Mouse (Mus musculus): ENCODE data around the gene Stard9. TPM values are rescaled to one million over a fixed set of nuclear protein-coding genes. Genes with fewer than 3 reads are reported as not detected.

The Stard9 gene
- total and polyA plus RNA-seq, 3 experiments: 0.50 to 1.1 TPM; not detected in 1

DNA sequence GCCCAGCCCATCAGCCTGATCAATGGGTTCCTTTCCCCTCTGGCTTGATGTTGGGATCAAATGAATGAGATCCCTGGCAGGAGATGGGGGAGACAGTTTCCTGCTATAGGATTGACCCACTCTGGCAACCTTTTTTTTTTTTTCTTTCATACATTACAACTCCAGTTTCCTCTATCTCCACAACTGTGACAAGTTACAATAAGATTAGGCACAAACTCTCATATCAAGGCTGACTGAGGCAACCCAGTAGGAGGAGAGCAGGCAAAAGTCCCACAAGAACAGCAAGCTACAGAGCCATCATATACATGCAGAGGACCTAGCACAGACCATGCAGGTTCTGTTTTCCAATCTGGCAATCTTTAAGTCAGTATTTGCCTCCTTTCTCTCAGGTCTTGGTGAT lies 30.4 kb downstream of the Stard9 start:
- H3K36me3 ChIP-seq (ENCODE audit: control insufficient read depth in 1 of 2, insufficient read depth in 2 of 2, low read length in 2 of 2): peaks cover 0 to 52% of the 10 kb centered on the region in 2 experiments; a peak in 2 of 4 replicates
- no peak overlapping the region for H3K4me3 ChIP-seq (ENCODE audit: control insufficient read depth in 1 of 2, insufficient read depth in 1 of 2, low read depth in 2 of 2, low read length in 2 of 2)
- H3K27ac ChIP-seq (ENCODE audit: control insufficient read depth, low read depth, low read length): peak overlapping the region; percentile 64
- H3K27me3 ChIP-seq (ENCODE audit: control insufficient read depth in 1 of 2, insufficient read depth in 2 of 2, low read length in 2 of 2): no peaks in the 10 kb centered on the region
- TF ChIP-seq TBP (IDR thresholded peaks at IDR 0.05; ENCODE audit: low read depth, low read length) (peak; percentile 71; the same call in 1 of the 2 replicates), USF2 (IDR thresholded peaks at IDR 0.05; ENCODE audit: borderline replicate concordance in 1 of 2, insufficient read depth in 1 of 2, low read depth in 1 of 2, low read length in 2 of 2) (no peak), TCF12 (IDR thresholded peaks at IDR 0.05; ENCODE audit: low read depth, low read length) (peak; percentile 49; the same call in 1 of the 2 replicates), POLR2A (IDR thresholded peaks at IDR 0.05; ENCODE audit: control insufficient read depth in 1 of 2, insufficient read depth in 1 of 2, low read depth in 1 of 2, low read length in 2 of 2, poor library complexity in 1 of 2) (no peak), ETS1 (IDR thresholded peaks at IDR 0.05; ENCODE audit: low read depth, low read length) (0 out of 2 replicates have a peak, but pooled peaks have one; percentile 28), EP300 (IDR thresholded peaks at IDR 0.05; ENCODE audit: low read depth in 1 of 2, low read length in 2 of 2) (peak; percentile 19 to 25; a peak in 1 of 4 replicates), CTCF (IDR thresholded peaks at IDR 0.05 in 2 of 3, conservative IDR thresholded peaks at IDR 0.05 in 1 of 3; ENCODE audit: control insufficient read depth in 1 of 3, insufficient read depth in 1 of 3, low read depth in 2 of 3, low read length in 3 of 3, poor library complexity in 1 of 3, severe bottlenecking in 1 of 3) (no peak), ZNF384 (IDR thresholded peaks at IDR 0.05; ENCODE audit: low read depth, low read length) (peak; percentile 90)
- H3K9ac ChIP-seq (ENCODE audit: control insufficient read depth, low read depth, low read length, poor library complexity, severe bottlenecking): no peak overlapping the region
- DNase-seq (ENCODE audit: low read depth, low spot score): peak; percentile 62
- H3K79me2 ChIP-seq (ENCODE audit: control insufficient read depth, insufficient read depth, low read length, poor library complexity): no peaks in the 10 kb centered on the region
- H3K4me1 ChIP-seq (ENCODE audit: control insufficient read depth in 1 of 2, insufficient read depth in 2 of 2, low read length in 2 of 2): peaks cover 23 to 45% of the 10 kb centered on the region in 2 experiments
- H3K9me3 ChIP-seq (replicated peaks; ENCODE audit: insufficient read depth, low read length): no peaks in the 10 kb centered on the region

DNA sequence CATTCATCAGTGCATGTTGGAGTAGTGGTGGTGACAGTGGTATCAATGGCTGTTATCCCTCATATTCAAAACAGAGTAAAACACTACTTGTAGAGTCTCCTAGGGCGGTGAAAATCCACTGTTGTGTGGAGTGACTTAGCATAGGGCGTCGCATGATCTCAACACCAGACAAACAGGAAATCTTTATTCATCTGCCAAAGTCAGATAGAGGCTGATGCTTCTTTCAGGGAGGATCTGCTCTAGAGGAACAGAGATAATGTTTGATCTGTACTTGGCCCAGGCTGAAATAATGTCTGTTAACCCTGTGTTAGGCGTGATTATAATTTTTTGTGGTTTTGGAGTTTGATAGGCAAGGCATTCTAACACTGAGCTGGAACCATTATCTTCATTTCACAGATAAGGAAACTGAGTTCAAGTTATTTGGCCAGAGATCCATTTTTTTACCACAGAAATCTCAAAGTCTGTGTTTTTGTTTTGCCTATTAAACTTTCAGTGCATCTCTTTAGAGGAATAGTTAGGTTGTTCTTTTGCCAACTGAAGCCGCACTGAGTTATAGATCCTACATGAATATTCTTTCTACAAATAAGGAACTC lies 31.7 kb downstream of the Stard9 start:
- DNase-seq (ENCODE audit: low read depth, low spot score): peak; percentile 95
- Histone ChIP-seq H3K4me3 (ENCODE audit: control insufficient read depth in 1 of 2, insufficient read depth in 1 of 2, low read depth in 2 of 2, low read length in 2 of 2) (peak overlapping the region in 1 of 2 experiments; percentile 8; a peak in 1 of 4 replicates), H3K36me3 (ENCODE audit: control insufficient read depth in 1 of 2, insufficient read depth in 2 of 2, low read length in 2 of 2) (peaks cover 0 to 52% of the 10 kb centered on the region in 2 experiments; a peak in 2 of 4 replicates), H3K27me3 (ENCODE audit: control insufficient read depth in 1 of 2, insufficient read depth in 2 of 2, low read length in 2 of 2) (no peaks in the 10 kb centered on the region), H3K27ac (ENCODE audit: control insufficient read depth, low read depth, low read length) (peak overlapping the region; percentile 67), H3K9ac (ENCODE audit: control insufficient read depth, low read depth, low read length, poor library complexity, severe bottlenecking) (no peak overlapping the region), H3K9me3 (replicated peaks; ENCODE audit: insufficient read depth, low read length) (no peaks in the 10 kb centered on the region), H3K79me2 (ENCODE audit: control insufficient read depth, insufficient read depth, low read length, poor library complexity) (no peaks in the 10 kb centered on the region), H3K4me1 (ENCODE audit: control insufficient read depth in 1 of 2, insufficient read depth in 2 of 2, low read length in 2 of 2) (peaks cover 23 to 45% of the 10 kb centered on the region in 2 experiments)
- TF ChIP-seq ELF1 (IDR thresholded peaks at IDR 0.05; ENCODE audit: low read depth, low read length): peak; percentile 33; the same call in 1 of the 2 replicates
- no peak for TF ChIP-seq ZKSCAN1 (IDR thresholded peaks at IDR 0.05; ENCODE audit: low read depth, low read length)
- peak; percentile 77; the same call in 1 of the 2 replicates for TF ChIP-seq MAZ (IDR thresholded peaks at IDR 0.05; ENCODE audit: low read depth, low read length)
- no peak; the same call in 1 of the 2 replicates for TF ChIP-seq GABPA (IDR thresholded peaks at IDR 0.05; ENCODE audit: low read depth, low read length)
- TF ChIP-seq TAL1 (IDR thresholded peaks at IDR 0.05; ENCODE audit: low read length): peak; percentile 99
- TF ChIP-seq NELFE (IDR thresholded peaks at IDR 0.05; ENCODE audit: low read depth, low read length): no peak
- TF ChIP-seq SMC3 (IDR thresholded peaks at IDR 0.05; ENCODE audit: low read depth, low read length): no peak
- peak; percentile 87 for TF ChIP-seq MYB (IDR thresholded peaks at IDR 0.05; ENCODE audit: low read depth, low read length)
- TF ChIP-seq MAFK (IDR thresholded peaks at IDR 0.05; ENCODE audit: borderline replicate concordance, low read depth, low read length): peak; percentile 95
- peak; percentile 99 for TF ChIP-seq ETS1 (IDR thresholded peaks at IDR 0.05; ENCODE audit: low read depth, low read length)
- peak; percentile 76 for TF ChIP-seq ZMIZ1 (IDR thresholded peaks at IDR 0.05; ENCODE audit: low read depth, low read length)
- peak; percentile 100 for TF ChIP-seq GATA1 (IDR thresholded peaks at IDR 0.05; ENCODE audit: low read depth, low read length)
- TF ChIP-seq JUND (IDR thresholded peaks at IDR 0.05; ENCODE audit: low read depth, low read length): no peak; the same call in 1 of the 2 replicates
- TF ChIP-seq EP300 (IDR thresholded peaks at IDR 0.05; ENCODE audit: low read depth in 1 of 2, low read length in 2 of 2): peak; percentile 99 to 100
- peak; percentile 61 for TF ChIP-seq MAX (IDR thresholded peaks at IDR 0.05; ENCODE audit: low read length)
- TF ChIP-seq TCF12 (IDR thresholded peaks at IDR 0.05; ENCODE audit: low read depth, low read length): peak; percentile 100
- TF ChIP-seq NRF1 (IDR thresholded peaks at IDR 0.05; ENCODE audit: insufficient read depth, low read depth, low read length, poor library complexity, severe bottlenecking): no peak
- peak; percentile 92 for TF ChIP-seq ZNF384 (IDR thresholded peaks at IDR 0.05; ENCODE audit: low read depth, low read length)
- peak; percentile 84; the same call in 1 of the 2 replicates for TF ChIP-seq MXI1 (IDR thresholded peaks at IDR 0.05; ENCODE audit: low read depth, low read length)
- TF ChIP-seq POLR2AphosphoS2 (IDR thresholded peaks at IDR 0.05; ENCODE audit: low read length): peak; percentile 71; the same call in 1 of the 2 replicates
- TF ChIP-seq CHD2 (IDR thresholded peaks at IDR 0.05; ENCODE audit: low read length): peak; percentile 44; the same call in 1 of the 2 replicates
- peak; percentile 92; the same call in 1 of the 2 replicates for TF ChIP-seq MYC (IDR thresholded peaks at IDR 0.05; ENCODE audit: low read depth, low read length)
- peak; percentile 56; the same call in 1 of the 2 replicates for TF ChIP-seq HCFC1 (IDR thresholded peaks at IDR 0.05; ENCODE audit: low read depth, low read length)
- peak; percentile 100 for TF ChIP-seq RCOR1 (IDR thresholded peaks at IDR 0.05; ENCODE audit: low read depth, low read length)
- TF ChIP-seq BHLHE40 (IDR thresholded peaks at IDR 0.05; ENCODE audit: borderline replicate concordance, low read depth, low read length): peak; percentile 87
